In genomic region chr6:127162842-127163241, GRCm38 (mm10) we compare ENCODE assay signal across 11 mouse cellular contexts. TPM values are rescaled to one million over a fixed set of nuclear protein-coding genes. Genes with fewer than 3 reads are reported as not detected.
A peak's percentile ranks its signal among the peaks of the same experiment; 100 is the strongest.
DNase-seq lines count a peak whose midpoint lies in the region; ATAC-seq and TF ChIP-seq lines count a peak whose summit lies in the region.
"Had no signal": no experiment of that assay in that cellular context is flagged by ENCODE, and none has a peak within 500 bp of the region (broad histone marks: within the 10 kb centered on the region; RNA-seq: fewer than 3 reads in every experiment).

No protein-coding gene starts in this region.

- ATAC-seq in heart, postnatal 0 days (ENCODE audit: insufficient read depth, low read depth): peak; percentile 62
- peak; percentile 93 for ATAC-seq in megakaryocyte progenitor cell, adult 5-6 weeks (replicated peaks; ENCODE audit: poor library complexity)

- 0 out of 2 replicates have a peak overlapping the region, but pooled peaks have one; percentile 9 for H3K4me2 ChIP-seq in heart, postnatal 0 days (ENCODE audit: low read depth, low read length)
- H3K4me2 ChIP-seq: embryonic facial prominence, embryonic 13.5 days; neural tube, embryonic 13.5 days had no signal

- no peak for TF ChIP-seq CTCF in kidney, adult 2 months (conservative IDR thresholded peaks at IDR 0.05; ENCODE audit: insufficient read depth, insufficient read length, low read depth, low read length)
- no peak for TF ChIP-seq CTCF in heart, postnatal 0 days (IDR thresholded peaks at IDR 0.05; ENCODE audit: low read depth)

- H3K9ac ChIP-seq in heart, postnatal 0 days (replicated peaks; ENCODE audit: low read depth, low read length): no peak overlapping the region
- H3K9ac ChIP-seq: embryonic facial prominence, embryonic 13.5 days; liver, embryonic 14.5 days; neural tube, embryonic 13.5 days had no signal

- no peak overlapping the region for H3K4me3 ChIP-seq in kidney, adult 2 months (ENCODE audit: insufficient read depth, low read depth, low read length)
- no peak overlapping the region for H3K4me3 ChIP-seq in heart, postnatal 0 days (ENCODE audit: low read depth, low read length)
- no peak overlapping the region for H3K4me3 ChIP-seq in embryonic facial prominence, embryonic 10.5 days
- H3K4me3 ChIP-seq: embryonic facial prominence, embryonic 13.5 days; neural tube, embryonic 13.5 days had no signal

- WGBS in kidney, adult 2 months: 34% methylated on average over 6 of the region's 6 CpGs
- WGBS in heart, postnatal 0 days: 22% methylated on average over 6 of the region's 6 CpGs
- WGBS in embryonic facial prominence, embryonic 10.5 days: 69% methylated on average over 6 of the region's 6 CpGs

- H3K36me3 ChIP-seq in kidney, adult 2 months (ENCODE audit: control insufficient read depth, insufficient read depth, low read length): no peaks in the 10 kb centered on the region
- no peaks in the 10 kb centered on the region for H3K36me3 ChIP-seq in heart, postnatal 0 days (replicated peaks; ENCODE audit: control insufficient read depth, insufficient read depth, low read length)
- no peaks in the 10 kb centered on the region for H3K36me3 ChIP-seq in embryonic facial prominence, embryonic 10.5 days (replicated peaks)
- H3K36me3 ChIP-seq: embryonic facial prominence, embryonic 13.5 days; neural tube, embryonic 13.5 days had no signal

- H3K27ac ChIP-seq in kidney, adult 2 months (ENCODE audit: insufficient read depth, low read depth, low read length): no peak overlapping the region
- peak overlapping the region; percentile 15; the same call in 1 of the 2 replicates for H3K27ac ChIP-seq in heart, postnatal 0 days (ENCODE audit: low read depth)
- no peak overlapping the region for H3K27ac ChIP-seq in embryonic facial prominence, embryonic 10.5 days (replicated peaks)
- H3K27ac ChIP-seq: embryonic facial prominence, embryonic 13.5 days; liver, embryonic 14.5 days; neural tube, embryonic 13.5 days had no signal

- H3K27me3 ChIP-seq in kidney, adult 2 months (replicated peaks; ENCODE audit: control insufficient read depth, insufficient read depth, low read length): no peaks in the 10 kb centered on the region
- H3K27me3 ChIP-seq in heart, postnatal 0 days (ENCODE audit: control insufficient read depth, insufficient read depth, low read length): no peaks in the 10 kb centered on the region
- 0 out of 2 replicates have a peak, but pooled peaks cover 20% of the 10 kb centered on the region for H3K27me3 ChIP-seq in embryonic facial prominence, embryonic 10.5 days (replicated peaks; ENCODE audit: low read depth, poor library complexity, severe bottlenecking)
- H3K27me3 ChIP-seq: embryonic facial prominence, embryonic 13.5 days had no signal

- no peaks in the 10 kb centered on the region for H3K9me3 ChIP-seq in heart, postnatal 0 days (replicated peaks; ENCODE audit: control insufficient read depth, low read length)
- H3K9me3 ChIP-seq in embryonic facial prominence, embryonic 10.5 days: no peaks in the 10 kb centered on the region
- H3K9me3 ChIP-seq: embryonic facial prominence, embryonic 13.5 days; neural tube, embryonic 13.5 days had no signal

- peak; percentile 48 for DNase-seq in kidney, adult 2 months
- DNase-seq in kidney, adult 18-20 months: no peak
- peak; percentile 32 for DNase-seq in MEL-GATA-1-ER (ENCODE audit: extremely low read depth, low read depth)
- peak; percentile 73 for DNase-seq in heart, postnatal 0 days (ENCODE audit: low spot score)
- DNase-seq in embryonic facial prominence, embryonic 10.5 days (ENCODE audit: low spot score): no peak
- DNase-seq in yolk sac, embryonic 10.5 days (ENCODE audit: low spot score): no peak
- DNase-seq in cerebellum, postnatal 4 days (ENCODE audit: low spot score in 2 of 2): no peak

- no peak for TF ChIP-seq EP300 in heart, postnatal 0 days (IDR thresholded peaks at IDR 0.05; ENCODE audit: low read depth)

- no peak for TF ChIP-seq POLR2A in kidney, adult 2 months (IDR thresholded peaks at IDR 0.05; ENCODE audit: low read depth, low read length)

- no peaks in the 10 kb centered on the region for H3K4me1 ChIP-seq in kidney, adult 2 months (ENCODE audit: control insufficient read depth, insufficient read depth, low read length)
- peaks cover 9% of the 10 kb centered on the region; the same call in 1 of the 2 replicates for H3K4me1 ChIP-seq in heart, postnatal 0 days (ENCODE audit: control insufficient read depth, insufficient read depth)
- 0 out of 2 replicates have a peak, but pooled peaks cover under 1% of the 10 kb centered on the region for H3K4me1 ChIP-seq in embryonic facial prominence, embryonic 10.5 days
- H3K4me1 ChIP-seq: neural tube, embryonic 13.5 days had no signal

RNA-seq across cellular contexts. Expression of gene Ccnd2, which starts 10.8 kb away (rescaled TPM):
- 18.8 and 27.7 TPM in 2 replicates for polyA plus RNA-seq in kidney, adult 2 months (2012; rRNA removed)
- 31.1 and 34.5 TPM in 2 replicates for total RNA-seq in heart, postnatal 0 days (2014; rRNA removed; ENCODE audit: low replicate concordance)
- 383 and 392 TPM in 2 replicates for polyA plus RNA-seq in heart, postnatal 0 days (2015; fragmentation: Nextera tagmentation; extraction: Ambion mirVana)
- total RNA-seq in megakaryocyte progenitor cell, adult 5-6 weeks (2015): 76.9 and 124 TPM in 2 replicates
- 38.8 and 51.4 TPM in 2 replicates for total RNA-seq in megakaryocyte progenitor cell, adult 5-6 weeks (2017)
- polyA plus RNA-seq in embryonic facial prominence, embryonic 10.5 days (2016; fragmentation: Nextera tagmentation; extraction: Ambion mirVana): 1,002 and 1,039 TPM in 2 replicates

RNA-seq across cellular contexts. Expression of gene Tigar, which starts 53.5 kb away (rescaled TPM):
- 2.4 and 3.0 TPM in 2 replicates for polyA plus RNA-seq in kidney, adult 2 months (2012; rRNA removed)
- total RNA-seq in heart, postnatal 0 days (2014; rRNA removed; ENCODE audit: low replicate concordance): 9.0 and 21.1 TPM in 2 replicates
- 14.4 and 15.6 TPM in 2 replicates for polyA plus RNA-seq in heart, postnatal 0 days (2015; fragmentation: Nextera tagmentation; extraction: Ambion mirVana)
- total RNA-seq in megakaryocyte progenitor cell, adult 5-6 weeks (2015): 8.4 and 9.8 TPM in 2 replicates
- total RNA-seq in megakaryocyte progenitor cell, adult 5-6 weeks (2017): 8.0 and 13.7 TPM in 2 replicates
- polyA plus RNA-seq in embryonic facial prominence, embryonic 10.5 days (2016; fragmentation: Nextera tagmentation; extraction: Ambion mirVana): 5.7 and 7.2 TPM in 2 replicates

Comparison
In these comparisons a context has a peak if more than half of its experiments do, and no peak if none do; other contexts are left out.
1. DNase-seq: peak in kidney, adult 2 months (single experiment), MEL-GATA-1-ER (single experiment) and heart, postnatal 0 days (single experiment); none in kidney, adult 18-20 months (single experiment), embryonic facial prominence, embryonic 10.5 days (single experiment), yolk sac, embryonic 10.5 days (single experiment) and cerebellum, postnatal 4 days (0 of 2).
2. RNA of gene Ccnd2, which starts 10.8 kb away (polyA plus RNA-seq): 1,002 to 1,039 TPM in embryonic facial prominence, embryonic 10.5 days and 383 to 392 TPM in heart, postnatal 0 days; 18.8 to 27.7 TPM in kidney, adult 2 months; every median in the first group is over 10 times any median in the second.